7 mouse cellular contexts compared by ENCODE assay signal in genomic region chr14:31216846-31217245, GRCm38 (mm10). TPM values are rescaled to one million over a fixed set of nuclear protein-coding genes. Genes with fewer than 3 reads are reported as not detected.
DNase-seq lines count a peak whose midpoint lies in the region; ATAC-seq and TF ChIP-seq lines count a peak whose summit lies in the region.

TSS of gene Nisch (minus strand) at chr14:31216946.

- WGBS in forebrain, embryonic 12.5 days = 50% methylated on average over 2 of the region's 2 CpGs
- 60% methylated on average over 2 of the region's 2 CpGs for WGBS in hindbrain, embryonic 10.5 days
- WGBS in liver, embryonic 12.5 days (ENCODE audit: insufficient replicate concordance) = 47% methylated on average over 2 of the region's 2 CpGs
- 73% methylated on average over 2 of the region's 2 CpGs for WGBS in stomach, postnatal 0 days

- no peak for TF ChIP-seq EP300 in ES-Bruce4 (IDR thresholded peaks at IDR 0.05; ENCODE audit: insufficient read depth, low read depth, low read length)
- no peak for TF ChIP-seq EP300 in stomach, postnatal 0 days (optimal IDR thresholded peaks at IDR 0.05)

- H3K4me1 ChIP-seq in ES-Bruce4 (ENCODE audit: control insufficient read depth, insufficient read depth, low read length) = no peaks in the 10 kb centered on the region
- peaks cover 15% of the 10 kb centered on the region for H3K4me1 ChIP-seq in forebrain, embryonic 12.5 days
- peaks cover 58% of the 10 kb centered on the region for H3K4me1 ChIP-seq in hindbrain, embryonic 10.5 days (replicated peaks)
- H3K4me1 ChIP-seq in liver, embryonic 12.5 days = peaks cover 43% of the 10 kb centered on the region
- H3K4me1 ChIP-seq in stomach, postnatal 0 days (replicated peaks; ENCODE audit: control insufficient read depth, insufficient read depth) = no peaks in the 10 kb centered on the region

- no peak for TF ChIP-seq CTCF in ES-Bruce4 (IDR thresholded peaks at IDR 0.05; ENCODE audit: low read depth, low read length)
- TF ChIP-seq CTCF in stomach, postnatal 0 days (IDR thresholded peaks at IDR 0.05; ENCODE audit: low read depth) = no peak

- no peak for DNase-seq in hindbrain, embryonic 10.5 days (ENCODE audit: low spot score)
- no peak for DNase-seq in stomach, postnatal 0 days (ENCODE audit: low spot score)
- DNase-seq in embryo, embryonic 9.5 days (ENCODE audit: extremely low spot score) = no peak

- no peak for ATAC-seq in CD4-positive, CD25-positive, alpha-beta regulatory T cell, adult 4 months
- ATAC-seq in forebrain, embryonic 12.5 days (ENCODE audit: low FRiP score) = no peak
- no peak for ATAC-seq in liver, embryonic 12.5 days
- no peak for ATAC-seq in stomach, postnatal 0 days (ENCODE audit: low FRiP score, low TSS enrichment)

- no peak for TF ChIP-seq POLR2A in ES-Bruce4 (IDR thresholded peaks at IDR 0.05; ENCODE audit: insufficient read depth, low read length)

- no peaks in the 10 kb centered on the region for H3K36me3 ChIP-seq in ES-Bruce4 (ENCODE audit: control insufficient read depth, insufficient read depth, low read length, poor library complexity, severe bottlenecking)
- no peaks in the 10 kb centered on the region for H3K36me3 ChIP-seq in forebrain, embryonic 12.5 days (replicated peaks)
- H3K36me3 ChIP-seq in hindbrain, embryonic 10.5 days = no peaks in the 10 kb centered on the region
- H3K36me3 ChIP-seq in liver, embryonic 12.5 days = no peaks in the 10 kb centered on the region
- H3K36me3 ChIP-seq in stomach, postnatal 0 days (ENCODE audit: control insufficient read depth, insufficient read depth, low read length) = no peaks in the 10 kb centered on the region

- no peak within 1 kb of the TSS for H3K27ac ChIP-seq in ES-Bruce4 (ENCODE audit: insufficient read depth, low read length)
- H3K27ac ChIP-seq in forebrain, embryonic 12.5 days = peak within 1 kb of the TSS; percentile 56; the same call in 1 of the 2 replicates
- H3K27ac ChIP-seq in hindbrain, embryonic 10.5 days = peak within 1 kb of the TSS; percentile 60
- H3K27ac ChIP-seq in liver, embryonic 12.5 days = 0 out of 2 replicates have a peak within 1 kb of the TSS, but pooled peaks have one; percentile 3
- H3K27ac ChIP-seq in stomach, postnatal 0 days (replicated peaks) = 0 out of 2 replicates have a peak within 1 kb of the TSS, but pooled peaks have one; percentile 13

- H3K9me3 ChIP-seq in ES-Bruce4 (replicated peaks; ENCODE audit: control insufficient read depth, insufficient read depth, low read length, poor library complexity, severe bottlenecking) = no peaks in the 10 kb centered on the region
- no peaks in the 10 kb centered on the region for H3K9me3 ChIP-seq in forebrain, embryonic 12.5 days
- H3K9me3 ChIP-seq in hindbrain, embryonic 10.5 days = no peaks in the 10 kb centered on the region
- no peaks in the 10 kb centered on the region for H3K9me3 ChIP-seq in liver, embryonic 12.5 days (replicated peaks)
- H3K9me3 ChIP-seq in stomach, postnatal 0 days (ENCODE audit: control insufficient read depth, low read length) = no peaks in the 10 kb centered on the region

- no peak within 1 kb of the TSS for H3K4me3 ChIP-seq in ES-Bruce4 (ENCODE audit: low read depth, low read length)
- H3K4me3 ChIP-seq in forebrain, embryonic 12.5 days (replicated peaks) = no peak within 1 kb of the TSS
- peak within 1 kb of the TSS; percentile 25 for H3K4me3 ChIP-seq in hindbrain, embryonic 10.5 days
- H3K4me3 ChIP-seq in liver, embryonic 12.5 days = no peak within 1 kb of the TSS
- H3K4me3 ChIP-seq in stomach, postnatal 0 days (ENCODE audit: low read depth, low read length) = no peak within 1 kb of the TSS

- H3K27me3 ChIP-seq in ES-Bruce4 (ENCODE audit: control insufficient read depth, insufficient read depth, low read length, poor library complexity, severe bottlenecking) = no peaks in the 10 kb centered on the region
- peaks cover 13% of the 10 kb centered on the region for H3K27me3 ChIP-seq in forebrain, embryonic 12.5 days
- H3K27me3 ChIP-seq in hindbrain, embryonic 10.5 days (ENCODE audit: insufficient read depth, poor library complexity, severe bottlenecking) = peaks cover 5% of the 10 kb centered on the region; the same call in 1 of the 2 replicates
- peaks cover 36% of the 10 kb centered on the region for H3K27me3 ChIP-seq in liver, embryonic 12.5 days (replicated peaks)
- H3K27me3 ChIP-seq in stomach, postnatal 0 days (ENCODE audit: control insufficient read depth, insufficient read depth, low read length) = no peaks in the 10 kb centered on the region

- H3K4me2 ChIP-seq in forebrain, embryonic 12.5 days = peak within 1 kb of the TSS; percentile 8
- peak within 1 kb of the TSS; percentile 26 for H3K4me2 ChIP-seq in liver, embryonic 12.5 days
- H3K4me2 ChIP-seq in stomach, postnatal 0 days (replicated peaks; ENCODE audit: low read depth) = 0 out of 2 replicates have a peak within 1 kb of the TSS, but pooled peaks have one; percentile 26

- no peak within 1 kb of the TSS for H3K9ac ChIP-seq in ES-Bruce4 (ENCODE audit: low read depth, poor library complexity, severe bottlenecking)
- H3K9ac ChIP-seq in forebrain, embryonic 12.5 days = no peak within 1 kb of the TSS
- H3K9ac ChIP-seq in liver, embryonic 12.5 days = peak within 1 kb of the TSS; percentile 22; the same call in 1 of the 2 replicates
- H3K9ac ChIP-seq in stomach, postnatal 0 days (ENCODE audit: low read length) = no peak within 1 kb of the TSS

RNA-seq across cellular contexts. Expression of gene Nisch, which starts in this region (rescaled TPM):
- 100 to 1,000 TPM; 151 to 190 TPM for polyA plus RNA-seq in CD4-positive, CD25-positive, alpha-beta regulatory T cell, adult 4 months (2017; shearing (Covaris generic))
- polyA plus RNA-seq in ES-Bruce4 (2011; ENCODE audit: insufficient read depth, insufficient read length, low read depth, missing spikeins) = 335 and 342 TPM in 2 replicates
- polyA plus RNA-seq in forebrain, embryonic 12.5 days (2016; fragmentation: Nextera tagmentation; extraction: Ambion mirVana) = 439 and 446 TPM in 2 replicates
- 432 and 459 TPM in 2 replicates for polyA plus RNA-seq in hindbrain, embryonic 10.5 days (2016; fragmentation: Nextera tagmentation; extraction: Ambion mirVana)
- 145 and 151 TPM in 2 replicates for polyA plus RNA-seq in liver, embryonic 12.5 days (2016; fragmentation: Nextera tagmentation; extraction: Ambion mirVana)
- 87.7 and 106 TPM in 2 replicates for polyA plus RNA-seq in stomach, postnatal 0 days (2015; fragmentation: Nextera tagmentation; extraction: Ambion mirVana)
